Mouse (Mus musculus) stomach, postnatal 0 days (tissue): ENCODE measurements at regions not wholly inside any gene's neighbourhood (a gene's known extent, or its start where the extent isn't known, plus 50 kb on each side); places are given as distances from the start of the nearest gene placed in this dataset.

ENCODE experiments used
- CTCF ChIP-seq: IDR thresholded peaks from 2 replicates; pipeline ENCODE4 v1.5.1; 2016; ENCODE audit warnings: antibody characterized with exemption, low read depth, mild to moderate bottlenecking, moderate library complexity
- EP300 ChIP-seq: optimal IDR thresholded peaks from 2 replicates; pipeline ENCODE3; 2016; ENCODE audit warnings: antibody characterized with exemption

DNA sequence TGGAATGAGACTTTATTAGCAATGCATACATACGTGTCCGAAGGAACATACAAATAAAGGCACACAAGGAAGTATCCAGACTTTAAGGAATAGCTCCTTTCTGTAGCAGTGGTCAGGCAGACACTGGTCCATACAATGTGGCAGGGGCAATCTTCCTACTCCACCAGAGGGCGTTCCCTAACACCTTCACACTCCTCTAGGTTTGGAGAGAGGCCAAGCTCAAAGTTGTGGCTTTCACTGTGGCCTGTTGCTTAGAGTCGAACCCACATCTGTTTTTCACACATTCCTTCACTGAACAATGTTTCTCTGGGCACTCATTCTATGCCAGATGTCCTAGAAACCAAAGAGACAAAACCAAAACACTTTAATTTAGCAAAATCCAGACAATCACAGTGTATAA, 178.4 kb upstream of the Ttc29 start:
- no peak for TF ChIP-seq CTCF
- TF ChIP-seq EP300, result no peak
